Mouse (Mus musculus) liver, embryonic 18 days (tissue): ENCODE data around the gene Ccdc85c. TPM values are rescaled to one million over a fixed set of nuclear protein-coding genes. Genes with fewer than 3 reads are reported as not detected.

Experiments
- polyA plus RNA-seq: library from polyadenylated mRNA; depleted of rRNA; stranded (reverse); fragments of >200 nt; gene quantifications from 2 replicates; pipeline ENCODE4 v1.2.3, GENCODE M21; 2012; rRNA removed

The Ccdc85c gene
- polyA plus RNA-seq: 1.1 and 1.6 TPM in 2 replicates

GRCm38 (mm10) chr12:108274661-108275507 is at the start of gene Ccdc85c:
Gene Ccdc85c, minus strand, starts transcription at chr12:108275425.

GRCm38 (mm10) chr12:108305812-108306794 is 30.9 kb upstream of the Ccdc85c start, which contains the start of gene Hhipl1:
Gene Hhipl1, plus strand, starts transcription at chr12:108306270.

GRCm38 (mm10) chr12:108179321-108180266 is 95.6 kb downstream of the Ccdc85c start, which contains the start of gene Ccnk:
Gene Ccnk, plus strand, starts transcription at chr12:108179579.

GRCm38 (mm10) chr12:108179246-108179320 is 96.1 kb downstream of the Ccdc85c start, which contains the start of gene Setd3:
Gene Setd3, minus strand, starts transcription at chr12:108179314.

Other genes starting within 250 kb of the Ccdc85c start
- 27.1 and 28.0 TPM in 2 replicates for gene Setd3, start 96.1 kb downstream of the Ccdc85c start, polyA plus RNA-seq
- gene Ccnk, start 95.8 kb downstream of the Ccdc85c start, polyA plus RNA-seq: 6.5 and 7.3 TPM in 2 replicates
- 0.06 and 0.07 TPM in 2 replicates for gene Hhipl1, start 30.8 kb upstream of the Ccdc85c start, polyA plus RNA-seq
- gene Cyp46a1, start 59.0 kb upstream of the Ccdc85c start, polyA plus RNA-seq: 0.37 and 0.57 TPM in 2 replicates
- gene Eml1, start 95.5 kb upstream of the Ccdc85c start, polyA plus RNA-seq: 3.4 and 3.5 TPM in 2 replicates